In genomic region chr2:101705941-101706485, GRCm38 (mm10) we compare ENCODE assay signal across 10 mouse cellular contexts. TPM values are rescaled to one million over a fixed set of nuclear protein-coding genes. Genes with fewer than 3 reads are reported as not detected.
A peak's percentile ranks its signal among the peaks of the same experiment; 100 is the strongest.
DNase-seq lines count a peak whose midpoint lies in the region; ATAC-seq and TF ChIP-seq lines count a peak whose summit lies in the region.
"Had no signal": no experiment of that assay in that cellular context is flagged by ENCODE, and none has a peak within 500 bp of the region (broad histone marks: within the 10 kb centered on the region; RNA-seq: fewer than 3 reads in every experiment).

No protein-coding gene starts in this region.

- peak; percentile 26 to 38 for DNase-seq in cerebellum, postnatal 14 days
- DNase-seq in cerebellum, adult 18-20 months, result no peak
- peak; percentile 53 for DNase-seq in kidney, postnatal 10 days
- no peak for DNase-seq in kidney, adult 11 months
- DNase-seq in right cerebral cortex, postnatal 4 days, result peak; percentile 47
- no peak for DNase-seq in right cerebral cortex, adult 18-20 months
- DNase-seq in stomach, postnatal 0 days (ENCODE audit: low spot score), result no peak
- DNase-seq in spleen, postnatal 14 days (ENCODE audit: low spot score in 2 of 2), result no peak
- DNase-seq: adrenal gland, adult 8-10 months had no signal

- no peak for TF ChIP-seq EP300 in stomach, postnatal 0 days (optimal IDR thresholded peaks at IDR 0.05)

- no peaks in the 10 kb centered on the region for H3K36me3 ChIP-seq in stomach, postnatal 0 days (ENCODE audit: control insufficient read depth, insufficient read depth, low read length)

- peak; percentile 71 for TF ChIP-seq CTCF in stomach, postnatal 0 days (IDR thresholded peaks at IDR 0.05; ENCODE audit: low read depth)

- H3K4me3 ChIP-seq in stomach, postnatal 0 days (ENCODE audit: low read depth, low read length), result no peak overlapping the region
- H3K4me3 ChIP-seq: neural tube, embryonic 12.5 days had no signal

- H3K27ac ChIP-seq in stomach, postnatal 0 days (replicated peaks), result no peak overlapping the region
- H3K27ac ChIP-seq: neural tube, embryonic 12.5 days had no signal

- H3K27me3 ChIP-seq in stomach, postnatal 0 days (ENCODE audit: control insufficient read depth, insufficient read depth, low read length), result no peaks in the 10 kb centered on the region
- H3K27me3 ChIP-seq: neural tube, embryonic 12.5 days had no signal

- WGBS in stomach, postnatal 0 days, result 38% methylated on average over 5 of the region's 5 CpGs

- H3K4me2 ChIP-seq in stomach, postnatal 0 days (replicated peaks; ENCODE audit: low read depth), result no peak overlapping the region
- H3K4me2 ChIP-seq: neural tube, embryonic 12.5 days had no signal

- no peaks in the 10 kb centered on the region for H3K4me1 ChIP-seq in stomach, postnatal 0 days (replicated peaks; ENCODE audit: control insufficient read depth, insufficient read depth)
- H3K4me1 ChIP-seq: neural tube, embryonic 12.5 days had no signal

- no peak for ATAC-seq in stomach, postnatal 0 days (ENCODE audit: low FRiP score, low TSS enrichment)

- no peak overlapping the region for H3K9ac ChIP-seq in stomach, postnatal 0 days (ENCODE audit: low read length)
- H3K9ac ChIP-seq: neural tube, embryonic 12.5 days had no signal

- no peaks in the 10 kb centered on the region for H3K9me3 ChIP-seq in stomach, postnatal 0 days (ENCODE audit: control insufficient read depth, low read length)
- H3K9me3 ChIP-seq: neural tube, embryonic 12.5 days had no signal

RNA-seq across cellular contexts. Expression of gene Traf6, which starts 27.8 kb away (rescaled TPM):
- 4.4 and 4.5 TPM in 2 replicates for polyA plus RNA-seq in stomach, postnatal 0 days (2015; fragmentation: Nextera tagmentation; extraction: Ambion mirVana)

RNA-seq across cellular contexts. Expression of gene B230118H07Rik, which starts 56.7 kb away (rescaled TPM):
- polyA plus RNA-seq in stomach, postnatal 0 days (2015; fragmentation: Nextera tagmentation; extraction: Ambion mirVana), result 36.5 and 40.3 TPM in 2 replicates

RNA-seq across cellular contexts. Expression of gene Rag1, which starts 56.7 kb away (rescaled TPM):
- 0.01 TPM in 2 replicates for polyA plus RNA-seq in stomach, postnatal 0 days (2015; fragmentation: Nextera tagmentation; extraction: Ambion mirVana)

Comparison
In these comparisons a context has a peak if more than half of its experiments do, and no peak if none do; other contexts are left out.
1. DNase-seq: peak in cerebellum, postnatal 14 days (2 of 2), kidney, postnatal 10 days (single experiment) and right cerebral cortex, postnatal 4 days (single experiment); none in cerebellum, adult 18-20 months (0 of 2), kidney, adult 11 months (single experiment), right cerebral cortex, adult 18-20 months (single experiment), stomach, postnatal 0 days (single experiment) and spleen, postnatal 14 days (0 of 2).